12 mouse cellular contexts compared by ENCODE assay signal in the genomic region with DNA sequence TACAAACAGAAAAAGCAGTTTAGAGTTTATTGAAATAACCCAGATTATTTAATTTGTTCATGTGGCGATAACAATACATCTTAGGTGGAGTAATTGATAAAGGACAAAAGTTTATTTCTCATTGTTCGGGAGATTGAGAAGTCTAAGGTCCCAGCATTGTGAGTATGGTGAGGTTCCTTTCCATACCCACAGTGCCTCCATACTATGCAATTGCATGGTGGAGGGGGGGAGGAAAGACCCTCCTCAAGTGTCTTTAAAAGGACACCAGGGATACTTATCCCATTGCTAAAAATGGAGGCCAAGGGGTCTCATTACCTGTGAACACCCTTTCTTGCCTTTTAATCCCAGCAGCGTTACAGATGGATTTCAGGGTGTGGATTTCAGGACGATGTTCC. TPM values are rescaled to one million over a fixed set of nuclear protein-coding genes. Genes with fewer than 3 reads are reported as not detected.
DNase-seq lines count a peak whose midpoint lies in the region; ATAC-seq lines count a peak whose summit lies in the region.
"Had no signal": no experiment of that assay in that cellular context is flagged by ENCODE, and none has a peak within 500 bp of the region (broad histone marks: within the 10 kb centered on the region; RNA-seq: fewer than 3 reads in every experiment).

No protein-coding gene starts in this region.

- 82% methylated on average over 4 of the region's 4 CpGs for WGBS in forebrain, embryonic 13.5 days
- WGBS in forebrain, embryonic 12.5 days: 87% methylated on average over 4 of the region's 4 CpGs
- 75% methylated on average over 4 of the region's 4 CpGs for WGBS in intestine, embryonic 14.5 days
- 77% methylated on average over 4 of the region's 4 CpGs for WGBS in intestine, embryonic 15.5 days
- 82% methylated on average over 4 of the region's 4 CpGs for WGBS in hindbrain, embryonic 16.5 days
- 64% methylated on average over 4 of the region's 4 CpGs for WGBS in midbrain, embryonic 15.5 days
- WGBS in heart, embryonic 10.5 days: 74% methylated on average over 4 of the region's 4 CpGs

- H3K4me1 ChIP-seq in forebrain, embryonic 13.5 days: peaks cover 8% of the 10 kb centered on the region
- peaks cover 6% of the 10 kb centered on the region for H3K4me1 ChIP-seq in forebrain, embryonic 12.5 days
- no peaks in the 10 kb centered on the region for H3K4me1 ChIP-seq in intestine, embryonic 14.5 days (replicated peaks; ENCODE audit: control insufficient read depth, insufficient read depth, low read length)
- H3K4me1 ChIP-seq in intestine, embryonic 15.5 days (replicated peaks): no peaks in the 10 kb centered on the region
- H3K4me1 ChIP-seq in hindbrain, embryonic 16.5 days (ENCODE audit: control insufficient read depth, insufficient read depth, low read depth, low read length): peaks cover 6% of the 10 kb centered on the region
- H3K4me1 ChIP-seq in midbrain, embryonic 15.5 days: peaks cover 8% of the 10 kb centered on the region
- no peaks in the 10 kb centered on the region for H3K4me1 ChIP-seq in heart, embryonic 10.5 days

- H3K27ac ChIP-seq in forebrain, embryonic 13.5 days: no peak overlapping the region
- no peak overlapping the region for H3K27ac ChIP-seq in forebrain, embryonic 12.5 days
- no peak overlapping the region for H3K27ac ChIP-seq in intestine, embryonic 14.5 days (ENCODE audit: low read depth)
- no peak overlapping the region for H3K27ac ChIP-seq in intestine, embryonic 15.5 days
- no peak overlapping the region for H3K27ac ChIP-seq in hindbrain, embryonic 16.5 days (ENCODE audit: low read depth, low read length)
- no peak overlapping the region for H3K27ac ChIP-seq in midbrain, embryonic 15.5 days
- no peak overlapping the region for H3K27ac ChIP-seq in heart, embryonic 10.5 days
- H3K27ac ChIP-seq: heart, embryonic 13.5 days; stomach, postnatal 0 days had no signal

- H3K4me2 ChIP-seq in forebrain, embryonic 13.5 days: no peak overlapping the region
- H3K4me2 ChIP-seq in forebrain, embryonic 12.5 days: no peak overlapping the region
- H3K4me2 ChIP-seq in intestine, embryonic 14.5 days (ENCODE audit: low read length): no peak overlapping the region
- no peak overlapping the region for H3K4me2 ChIP-seq in intestine, embryonic 15.5 days (replicated peaks)
- H3K4me2 ChIP-seq in hindbrain, embryonic 16.5 days (ENCODE audit: low read length): peak overlapping the region; percentile 42
- 0 out of 2 replicates have a peak overlapping the region, but pooled peaks have one; percentile 33 for H3K4me2 ChIP-seq in midbrain, embryonic 15.5 days

- no peaks in the 10 kb centered on the region for H3K36me3 ChIP-seq in forebrain, embryonic 13.5 days (ENCODE audit: poor library complexity, severe bottlenecking)
- no peaks in the 10 kb centered on the region for H3K36me3 ChIP-seq in forebrain, embryonic 12.5 days (replicated peaks)
- peaks cover 6% of the 10 kb centered on the region; the same call in 1 of the 2 replicates for H3K36me3 ChIP-seq in intestine, embryonic 14.5 days (ENCODE audit: control insufficient read depth, insufficient read depth, low read length)
- H3K36me3 ChIP-seq in intestine, embryonic 15.5 days: no peaks in the 10 kb centered on the region; the same call in 1 of the 2 replicates
- H3K36me3 ChIP-seq in hindbrain, embryonic 16.5 days (ENCODE audit: control insufficient read depth, insufficient read depth, low read length): no peaks in the 10 kb centered on the region
- H3K36me3 ChIP-seq in midbrain, embryonic 15.5 days (replicated peaks): no peaks in the 10 kb centered on the region
- H3K36me3 ChIP-seq in heart, embryonic 10.5 days: peaks cover 6% of the 10 kb centered on the region

- no peaks in the 10 kb centered on the region for H3K9me3 ChIP-seq in forebrain, embryonic 13.5 days (replicated peaks)
- H3K9me3 ChIP-seq in forebrain, embryonic 12.5 days: no peaks in the 10 kb centered on the region
- no peaks in the 10 kb centered on the region for H3K9me3 ChIP-seq in intestine, embryonic 14.5 days (ENCODE audit: control insufficient read depth, low read length)
- H3K9me3 ChIP-seq in intestine, embryonic 15.5 days: no peaks in the 10 kb centered on the region
- no peaks in the 10 kb centered on the region for H3K9me3 ChIP-seq in hindbrain, embryonic 16.5 days (ENCODE audit: control insufficient read depth, low read length)
- H3K9me3 ChIP-seq in midbrain, embryonic 15.5 days: no peaks in the 10 kb centered on the region
- H3K9me3 ChIP-seq in heart, embryonic 10.5 days: no peaks in the 10 kb centered on the region
- H3K9me3 ChIP-seq: heart, embryonic 13.5 days had no signal

- H3K9ac ChIP-seq in forebrain, embryonic 13.5 days: no peak overlapping the region
- H3K9ac ChIP-seq in forebrain, embryonic 12.5 days: no peak overlapping the region
- H3K9ac ChIP-seq in intestine, embryonic 14.5 days (ENCODE audit: low read length): no peak overlapping the region
- no peak overlapping the region for H3K9ac ChIP-seq in intestine, embryonic 15.5 days
- no peak overlapping the region for H3K9ac ChIP-seq in hindbrain, embryonic 16.5 days (ENCODE audit: low read depth, low read length)
- no peak overlapping the region for H3K9ac ChIP-seq in midbrain, embryonic 15.5 days
- H3K9ac ChIP-seq: heart, embryonic 13.5 days had no signal

- peak; percentile 45 for DNase-seq in intestine, embryonic 14.5 days (ENCODE audit: low spot score)
- no peak for DNase-seq in heart, embryonic 10.5 days (ENCODE audit: low spot score)

- peak; percentile 36; the same call in 1 of the 2 replicates for ATAC-seq in forebrain, embryonic 13.5 days
- ATAC-seq in forebrain, embryonic 12.5 days (ENCODE audit: low FRiP score): no peak
- ATAC-seq in intestine, embryonic 14.5 days (replicated peaks; ENCODE audit: low FRiP score, low TSS enrichment, low read depth): no peak
- ATAC-seq in intestine, embryonic 15.5 days: no peak
- no peak for ATAC-seq in hindbrain, embryonic 16.5 days
- peak; percentile 41; the same call in 1 of the 2 replicates for ATAC-seq in midbrain, embryonic 15.5 days (replicated peaks)

- H3K4me3 ChIP-seq in forebrain, embryonic 13.5 days: no peak overlapping the region
- H3K4me3 ChIP-seq in forebrain, embryonic 12.5 days (replicated peaks): no peak overlapping the region
- H3K4me3 ChIP-seq in intestine, embryonic 14.5 days (ENCODE audit: low read depth, low read length): no peak overlapping the region
- no peak overlapping the region for H3K4me3 ChIP-seq in intestine, embryonic 15.5 days (replicated peaks)
- no peak overlapping the region for H3K4me3 ChIP-seq in hindbrain, embryonic 16.5 days (ENCODE audit: low read length)
- H3K4me3 ChIP-seq in midbrain, embryonic 15.5 days: no peak overlapping the region
- no peak overlapping the region for H3K4me3 ChIP-seq in heart, embryonic 10.5 days
- H3K4me3 ChIP-seq: heart, embryonic 13.5 days had no signal

- H3K27me3 ChIP-seq in forebrain, embryonic 13.5 days: no peaks in the 10 kb centered on the region
- peaks cover 6% of the 10 kb centered on the region; the same call in 1 of the 2 replicates for H3K27me3 ChIP-seq in forebrain, embryonic 12.5 days
- H3K27me3 ChIP-seq in intestine, embryonic 14.5 days (replicated peaks; ENCODE audit: control insufficient read depth, insufficient read depth, low read length): no peaks in the 10 kb centered on the region
- no peaks in the 10 kb centered on the region for H3K27me3 ChIP-seq in intestine, embryonic 15.5 days (replicated peaks)
- H3K27me3 ChIP-seq in hindbrain, embryonic 16.5 days (replicated peaks; ENCODE audit: control insufficient read depth, insufficient read depth, low read length): no peaks in the 10 kb centered on the region
- H3K27me3 ChIP-seq in midbrain, embryonic 15.5 days (replicated peaks): no peaks in the 10 kb centered on the region
- H3K27me3 ChIP-seq in heart, embryonic 10.5 days (ENCODE audit: insufficient read depth, poor library complexity, severe bottlenecking): no peaks in the 10 kb centered on the region

RNA-seq across cellular contexts. Expression of a gene that starts 15.1 kb away (rescaled TPM):
- polyA plus RNA-seq in forebrain, embryonic 13.5 days (2015; fragmentation: Nextera tagmentation; extraction: Ambion mirVana): 0.15 and 0.16 TPM in 2 replicates
- polyA plus RNA-seq in forebrain, embryonic 12.5 days (2016; fragmentation: Nextera tagmentation; extraction: Ambion mirVana): not detected in 2 replicates
- polyA plus RNA-seq in intestine, embryonic 14.5 days (2014; fragmentation: Nextera tagmentation; extraction: Ambion mirVana): 0.50 and 0.92 TPM in 2 replicates
- 0.21 and 0.36 TPM in 2 replicates for polyA plus RNA-seq in intestine, embryonic 15.5 days (2015; fragmentation: Nextera tagmentation; extraction: Ambion mirVana)
- 0.25 and 0.35 TPM in 2 replicates for polyA plus RNA-seq in hindbrain, embryonic 16.5 days (2015; fragmentation: Nextera tagmentation; extraction: Ambion mirVana)
- 0.10 and 0.29 TPM in 2 replicates for polyA plus RNA-seq in midbrain, embryonic 15.5 days (2015; fragmentation: Nextera tagmentation; extraction: Ambion mirVana)
- 0.26 TPM in 1 of 2 replicates, not detected in the other for polyA plus RNA-seq in heart, embryonic 10.5 days (2016; fragmentation: Nextera tagmentation; extraction: Ambion mirVana)
- polyA plus RNA-seq: CD4-positive, CD25-positive, alpha-beta regulatory T cell, adult 4 months; heart, embryonic 13.5 days; liver, adult 2 months; liver, embryonic 16.5 days; stomach, postnatal 0 days had no signal

RNA-seq across cellular contexts. Expression of a gene that starts 55.9 kb away (rescaled TPM):
- polyA plus RNA-seq in forebrain, embryonic 13.5 days (2015; fragmentation: Nextera tagmentation; extraction: Ambion mirVana): 2.4 and 3.2 TPM in 2 replicates
- polyA plus RNA-seq in forebrain, embryonic 12.5 days (2016; fragmentation: Nextera tagmentation; extraction: Ambion mirVana): 1.5 and 2.4 TPM in 2 replicates
- polyA plus RNA-seq in intestine, embryonic 14.5 days (2014; fragmentation: Nextera tagmentation; extraction: Ambion mirVana): 9.9 and 10.7 TPM in 2 replicates
- 6.2 and 6.6 TPM in 2 replicates for polyA plus RNA-seq in intestine, embryonic 15.5 days (2015; fragmentation: Nextera tagmentation; extraction: Ambion mirVana)
- 1.7 and 2.1 TPM in 2 replicates for polyA plus RNA-seq in hindbrain, embryonic 16.5 days (2015; fragmentation: Nextera tagmentation; extraction: Ambion mirVana)
- polyA plus RNA-seq in midbrain, embryonic 15.5 days (2015; fragmentation: Nextera tagmentation; extraction: Ambion mirVana): 2.1 and 2.2 TPM in 2 replicates
- polyA plus RNA-seq in heart, embryonic 10.5 days (2016; fragmentation: Nextera tagmentation; extraction: Ambion mirVana): 3.6 and 4.5 TPM in 2 replicates

Comparison
In these comparisons a context has a peak if more than half of its experiments do, and no peak if none do; other contexts are left out.
1. ATAC-seq: peak in forebrain, embryonic 13.5 days (single experiment) and midbrain, embryonic 15.5 days (single experiment); none in forebrain, embryonic 12.5 days (single experiment), intestine, embryonic 14.5 days (single experiment), intestine, embryonic 15.5 days (single experiment) and hindbrain, embryonic 16.5 days (single experiment).
2. H3K4me2 ChIP-seq: peak in hindbrain, embryonic 16.5 days (single experiment) and midbrain, embryonic 15.5 days (single experiment); none in forebrain, embryonic 13.5 days (single experiment), forebrain, embryonic 12.5 days (single experiment), intestine, embryonic 14.5 days (single experiment) and intestine, embryonic 15.5 days (single experiment).